Mouse (Mus musculus) kidney, postnatal 0 days (tissue): ENCODE results near the gene Copz2. TPM values are rescaled to one million over a fixed set of nuclear protein-coding genes. Genes with fewer than 3 reads are reported as not detected.
"Not testable (repeated sequence)": the region's sequence is repeated elsewhere in the genome, so short reads cannot be mapped to it uniquely, and the experiment has no call there.

Source experiments
- ATAC-seq: fragments of 200-750 bp; cut with Nextera tagmentation; replicated peaks from 2 replicates; pipeline ENCODE4 v1.8.0; 2017; ENCODE audit warnings: low read depth, moderate number of reproducible peaks, moderate TSS enrichment, moderate library complexity; ENCODE audit not compliant: low FRiP score
- DNase-seq: peaks from one replicate; pipeline ENCODE4 v3.0.0-alpha.2; 2016; ENCODE audit warnings: low spot score
- H3K27ac ChIP-seq: fragments of 300-500 bp; sonication (generic); 2 replicates; pipeline ENCODE4 v1.5.1; 2014; ENCODE audit warnings: mild to moderate bottlenecking
- H3K27me3 ChIP-seq: fragments of 300-500 bp; sonication (generic); 2 replicates; pipeline ENCODE4 v1.6.1; 2014; ENCODE audit warnings: low read length, mixed read lengths; ENCODE audit not compliant: insufficient read depth
- H3K36me3 ChIP-seq: fragments of 300-500 bp; sonication (generic); 2 replicates; pipeline ENCODE4 v1.6.1; 2014; ENCODE audit warnings: low read length, mixed read lengths; ENCODE audit not compliant: insufficient read depth
- H3K4me1 ChIP-seq: fragments of 300-500 bp; sonication (generic); replicated peaks from 2 replicates; pipeline ENCODE4 v1.6.1; 2014; ENCODE audit warnings: antibody characterized with exemption, low read length, mixed read lengths; ENCODE audit not compliant: insufficient read depth
- H3K4me2 ChIP-seq: fragments of 300-500 bp; sonication (generic); 2 replicates; pipeline ENCODE4 v1.6.1; 2014; ENCODE audit warnings: mild to moderate bottlenecking, low read length, moderate library complexity, mixed read lengths
- H3K4me3 ChIP-seq: fragments of 300-500 bp; sonication (generic); replicated peaks from 2 replicates; pipeline ENCODE4 v1.5.1; 2014; ENCODE audit warnings: low read depth, low read length
- H3K9ac ChIP-seq: fragments of 300-500 bp; sonication (generic); 2 replicates; pipeline ENCODE4 v1.6.1; 2014; ENCODE audit warnings: low read depth, low read length
- H3K9me3 ChIP-seq: fragments of 300-500 bp; sonication (generic); replicated peaks from 2 replicates; pipeline ENCODE4 v1.6.1; 2016; ENCODE audit warnings: low read length, inconsistent platforms, mixed read lengths
- CTCF ChIP-seq: IDR thresholded peaks from 2 replicates; pipeline ENCODE4 v1.5.1; 2016; ENCODE audit warnings: antibody characterized with exemption, low read depth, mild to moderate bottlenecking, moderate library complexity
- WGBS: fragments of 180-500 bp; shearing (Covaris S2); extraction: QIAGEN DNeasy Blood & Tissue Kit; methylation state at CpG from one replicate; pipeline ENCODE4 v1.1.7; 2014; 5-methylcytosine and 5-hydroxymethylcytosine counted together
- polyA plus RNA-seq: library from polyadenylated mRNA; unstranded; fragments of >200 nt; fragmentation: Nextera tagmentation; extraction: Ambion mirVana; gene quantifications from 2 replicates; pipeline ENCODE4 v1.2.1, GENCODE M21; 2015

Gene Copz2
- polyA plus RNA-seq, 1 experiment from 2014 or later: 125 TPM

DNA sequence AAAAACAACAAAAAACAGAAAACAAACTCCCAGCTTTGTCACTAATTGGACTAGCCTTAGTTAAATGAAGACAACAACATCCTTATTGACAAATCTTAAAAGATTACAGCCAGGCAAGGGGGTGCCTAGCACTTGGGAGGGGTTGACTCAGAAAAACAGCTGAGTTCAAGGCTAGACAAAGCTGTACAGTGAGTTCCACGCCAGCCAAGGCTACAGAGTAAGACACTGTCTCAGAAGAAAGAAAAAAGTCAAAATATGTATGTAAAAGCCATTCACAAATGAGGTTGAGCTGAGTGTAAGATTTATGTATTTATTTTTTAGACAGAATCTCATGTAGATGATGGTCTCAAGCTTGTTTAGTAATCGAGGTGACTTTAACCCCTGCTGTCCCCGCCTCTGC is 9.8 kb upstream of the Copz2 start:
- Histone ChIP-seq H3K4me3 (no peak overlapping the region), H3K9ac (peak overlapping the region; percentile 19; the same call in 1 of the 2 replicates), H3K4me2 (no peak overlapping the region), H3K4me1 (no peaks in the 10 kb centered on the region), H3K27ac (no peak overlapping the region), H3K9me3 (no peaks in the 10 kb centered on the region), H3K27me3 (no peaks in the 10 kb centered on the region), H3K36me3 (no peaks in the 10 kb centered on the region)
- 69% methylated on average over 3 of the region's 3 CpGs for WGBS
- TF ChIP-seq CTCF: no peak
- DNase-seq (no peak), ATAC-seq (no peak)

DNA sequence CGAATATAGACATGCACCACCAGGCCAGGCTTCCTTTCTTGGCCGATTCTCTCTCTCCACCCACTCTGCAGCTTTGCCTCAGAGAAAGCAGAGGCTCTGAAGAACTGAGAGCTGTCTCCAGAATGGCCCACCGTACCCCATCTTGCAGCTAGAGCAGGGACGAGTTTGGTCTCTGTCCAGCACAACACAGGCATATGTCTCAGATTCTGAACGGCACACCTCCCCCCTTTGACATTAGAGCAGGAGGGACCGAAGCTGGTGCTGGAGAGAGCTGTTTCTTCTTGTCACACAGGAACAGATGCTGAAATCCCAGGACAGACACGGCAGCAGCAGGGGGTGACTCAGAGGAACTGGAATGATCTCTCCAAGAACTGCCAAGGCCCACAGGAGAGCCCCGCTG is 9.4 kb upstream of the Copz2 start:
- Histone ChIP-seq H3K27me3 (no peaks in the 10 kb centered on the region), H3K9me3 (no peaks in the 10 kb centered on the region), H3K4me1 (no peaks in the 10 kb centered on the region), H3K4me3 (no peak overlapping the region), H3K27ac (no peak overlapping the region), H3K4me2 (no peak overlapping the region), H3K36me3 (no peaks in the 10 kb centered on the region), H3K9ac (peak overlapping the region; percentile 19; the same call in 1 of the 2 replicates)
- no peak for DNase-seq
- no peak for TF ChIP-seq CTCF
- no peak for ATAC-seq
- 34% methylated on average over 8 of the region's 8 CpGs for WGBS

DNA sequence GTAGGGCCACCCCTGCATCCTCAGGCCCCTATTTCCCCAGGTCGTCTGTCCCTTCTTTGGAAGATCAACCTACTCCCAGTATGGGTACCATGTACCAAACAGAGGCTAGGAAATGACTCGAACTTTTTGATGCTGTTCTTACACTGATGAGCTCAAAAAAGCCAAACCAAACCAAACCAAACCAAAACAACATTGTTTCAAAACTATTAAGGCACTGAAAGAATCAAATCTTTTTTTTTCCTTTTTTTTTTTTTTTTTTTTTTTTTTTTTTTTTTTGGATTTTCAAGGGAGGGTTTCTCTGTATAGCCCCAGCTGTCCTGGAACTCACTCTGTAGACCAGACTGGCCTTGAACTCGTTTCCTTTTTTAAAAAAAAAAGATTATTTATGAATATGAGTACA is 6.0 kb upstream of the Copz2 start:
- no peak for TF ChIP-seq CTCF
- DNase-seq: no peak
- Histone ChIP-seq H3K27ac (no peak overlapping the region), H3K27me3 (no peaks in the 10 kb centered on the region), H3K9ac (no peak overlapping the region), H3K4me2 (no peak overlapping the region), H3K4me3 (no peak overlapping the region), H3K4me1 (no peaks in the 10 kb centered on the region), H3K36me3 (no peaks in the 10 kb centered on the region), H3K9me3 (no peaks in the 10 kb centered on the region)
- 53% methylated on average over 3 of the region's 3 CpGs for WGBS
- ATAC-seq: no peak

DNA sequence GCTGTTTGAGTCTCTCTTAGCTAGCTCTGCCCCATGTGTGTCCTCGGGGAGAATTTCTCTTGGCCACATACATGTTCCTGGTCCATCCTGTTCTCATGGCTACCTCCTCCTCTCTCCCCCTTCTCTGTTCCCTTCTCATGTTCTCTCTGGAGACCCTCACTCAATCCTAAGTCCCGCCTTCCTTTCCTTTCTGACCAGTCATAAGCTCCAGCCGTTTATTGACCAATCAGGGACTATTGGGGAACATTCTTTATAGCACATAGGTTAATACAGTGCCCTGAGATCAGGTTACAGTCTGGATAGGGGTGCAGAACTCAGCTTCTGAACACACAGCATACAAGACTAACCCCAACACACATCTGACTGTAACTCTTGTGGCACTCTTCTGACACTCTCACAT is 2.4 kb upstream of the Copz2 start:
- Histone ChIP-seq H3K4me1 (0 out of 2 replicates have a peak, but pooled peaks cover 5% of the 10 kb centered on the region), H3K9me3 (no peaks in the 10 kb centered on the region), H3K4me2 (no peak overlapping the region), H3K4me3 (no peak overlapping the region), H3K27me3 (no peaks in the 10 kb centered on the region), H3K27ac (no peak overlapping the region), H3K9ac (no peak overlapping the region), H3K36me3 (no peaks in the 10 kb centered on the region)
- ATAC-seq: no peak
- DNase-seq: no peak
- WGBS: 46% methylated on average over 3 of the region's 3 CpGs
- no peak for TF ChIP-seq CTCF

DNA sequence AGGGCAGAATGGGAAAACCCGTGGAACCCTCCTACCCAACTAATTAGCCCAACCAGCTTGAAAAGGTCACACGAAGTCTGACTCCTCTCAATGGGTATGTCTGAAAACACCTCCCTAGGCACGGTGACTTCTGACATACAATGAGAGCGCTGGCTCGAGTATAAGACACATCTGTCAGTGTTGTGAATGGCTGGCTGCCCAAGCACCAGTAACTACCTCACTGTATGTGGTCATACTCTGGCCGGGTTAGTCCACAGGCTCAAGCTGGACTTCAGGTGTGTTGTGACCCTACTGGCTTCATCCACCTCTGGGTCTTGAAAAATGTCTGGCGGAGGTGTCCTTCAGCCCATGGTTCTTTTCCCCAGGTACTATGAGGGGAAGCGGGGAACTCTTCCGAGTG is 976 bp upstream of the Copz2 start:
- no peak for ATAC-seq
- Histone ChIP-seq H3K4me3 (no peak overlapping the region), H3K27me3 (no peaks in the 10 kb centered on the region), H3K4me2 (no peak overlapping the region), H3K9me3 (no peaks in the 10 kb centered on the region), H3K36me3 (no peaks in the 10 kb centered on the region), H3K27ac (no peak overlapping the region), H3K9ac (no peak overlapping the region), H3K4me1 (0 out of 2 replicates have a peak, but pooled peaks cover 5% of the 10 kb centered on the region)
- no peak for DNase-seq
- 64% methylated on average over 9 of the region's 9 CpGs for WGBS
- no peak for TF ChIP-seq CTCF

DNA sequence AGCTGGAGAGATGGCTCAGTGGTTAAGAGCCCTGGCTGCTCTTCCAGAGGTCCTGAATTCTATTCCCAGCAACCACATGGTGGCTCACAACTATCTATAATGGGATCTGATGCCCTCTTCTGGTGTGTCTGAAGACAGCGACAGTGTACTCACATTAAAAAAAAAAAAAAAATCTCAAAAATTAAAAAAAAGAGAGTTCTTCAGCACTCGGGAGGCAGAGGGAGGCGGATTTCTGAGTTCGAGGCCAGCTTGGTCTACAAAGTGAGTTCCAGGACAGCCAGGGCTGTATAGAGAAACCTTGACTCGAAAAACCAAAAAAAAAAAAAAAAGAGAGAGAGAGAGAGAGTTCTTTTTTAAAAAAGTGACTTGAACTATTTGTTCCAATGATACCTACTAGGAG is 525 bp upstream of the Copz2 start:
- ATAC-seq, H3K9me3 ChIP-seq, H3K4me1 ChIP-seq, H3K27ac ChIP-seq, H3K36me3 ChIP-seq, DNase-seq, H3K9ac ChIP-seq, H3K27me3 ChIP-seq: not testable (repeated sequence)
- peak overlapping the region; percentile 67 for H3K4me3 ChIP-seq
- TF ChIP-seq CTCF: peak; percentile 18; the same call in 1 of the 2 replicates
- WGBS: 71% methylated on average over 5 of the region's 5 CpGs
- H3K4me2 ChIP-seq: peak overlapping the region; percentile 86

DNA sequence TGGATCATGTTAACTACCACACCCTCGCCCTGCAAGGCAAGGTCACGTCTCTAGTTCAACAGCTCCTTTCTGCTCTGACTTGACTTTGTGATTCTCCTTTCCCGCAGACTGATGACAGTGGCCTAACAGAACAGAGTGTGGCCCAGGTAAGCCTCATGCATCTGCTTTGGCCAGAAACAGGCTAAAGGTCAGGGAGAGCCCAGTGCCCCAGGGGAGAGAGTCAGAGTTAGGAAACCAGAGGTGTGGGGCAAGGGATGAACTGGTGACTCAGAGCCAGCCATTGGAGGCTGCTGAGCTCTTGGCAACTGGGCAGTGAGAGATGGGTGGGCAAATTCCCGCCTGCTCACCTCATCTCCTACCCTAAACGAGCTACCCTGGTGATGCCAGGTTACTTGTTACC is 7.8 kb downstream of the Copz2 start:
- Histone ChIP-seq H3K4me3 (no peak overlapping the region), H3K27ac (no peak overlapping the region), H3K4me1 (peaks cover 12% of the 10 kb centered on the region), H3K9me3 (no peaks in the 10 kb centered on the region), H3K9ac (no peak overlapping the region), H3K4me2 (no peak overlapping the region), H3K27me3 (no peaks in the 10 kb centered on the region), H3K36me3 (no peaks in the 10 kb centered on the region; the same call in 1 of the 2 replicates)
- no peak for ATAC-seq
- TF ChIP-seq CTCF: no peak
- DNase-seq: no peak
- WGBS: 71% methylated on average over 5 of the region's 5 CpGs
